Mouse (Mus musculus): ENCODE data around the gene Pqbp1. TPM values are rescaled to one million over a fixed set of nuclear protein-coding genes. Genes with fewer than 3 reads are reported as not detected.

Gene Pqbp1
- polyA plus RNA-seq, 1 experiment from 2014 or later = 214 TPM

DNA sequence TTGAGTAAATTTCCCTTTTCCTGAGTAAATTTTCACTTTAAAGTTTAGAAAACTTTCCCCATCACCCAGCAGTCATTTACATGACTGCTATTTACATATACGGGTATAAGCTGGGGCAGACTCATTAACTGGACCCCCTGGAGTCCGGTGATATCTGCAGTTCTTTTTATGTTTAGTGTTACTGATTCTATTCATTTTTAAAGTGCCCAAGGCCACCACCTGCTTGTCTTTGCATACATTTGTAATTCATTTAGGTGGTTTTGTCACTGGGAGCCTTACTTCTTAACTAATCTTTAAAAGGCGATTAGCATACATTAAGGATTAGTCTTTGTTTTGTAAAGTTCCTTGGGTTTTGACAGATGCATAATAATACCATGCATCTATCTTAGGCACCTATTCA is 29.2 kb downstream of the Pqbp1 start:
- H3K27ac ChIP-seq = no peak overlapping the region
- H3K4me1 ChIP-seq (replicated peaks) = no peaks in the 10 kb centered on the region
- H3K4me3 ChIP-seq = no peak overlapping the region
- H3K4me2 ChIP-seq = no peak overlapping the region
- WGBS = 42% methylated on average over 3 of the region's 3 CpGs
- no peak for ATAC-seq (ENCODE audit: low FRiP score)
- H3K27me3 ChIP-seq = no peaks in the 10 kb centered on the region
- no peaks in the 10 kb centered on the region for H3K9me3 ChIP-seq
- H3K9ac ChIP-seq = no peak overlapping the region
- peaks cover 31% of the 10 kb centered on the region for H3K36me3 ChIP-seq

DNA sequence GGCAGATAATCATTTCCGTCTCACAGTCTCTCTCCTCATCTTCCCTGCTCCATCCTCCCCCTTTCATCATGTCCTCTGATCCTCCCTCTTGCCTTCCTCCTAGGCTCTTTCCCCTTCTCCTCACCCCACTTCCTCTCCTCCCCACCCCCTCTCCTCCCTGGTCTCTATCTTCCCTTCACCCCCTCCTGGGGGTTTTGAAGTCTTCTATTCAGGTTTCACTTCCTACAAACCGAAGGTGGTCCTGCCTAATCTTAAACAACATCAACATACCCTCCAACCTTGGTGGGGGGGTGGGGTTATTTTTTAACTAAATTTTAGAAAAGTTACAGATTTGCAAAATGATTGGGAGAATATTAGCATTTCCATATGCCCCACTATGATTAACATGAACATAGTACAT is 30.6 kb downstream of the Pqbp1 start:
- no peak overlapping the region for H3K4me3 ChIP-seq
- no peaks in the 10 kb centered on the region for H3K4me1 ChIP-seq (replicated peaks)
- H3K9ac ChIP-seq = no peak overlapping the region
- H3K27me3 ChIP-seq = no peaks in the 10 kb centered on the region
- H3K4me2 ChIP-seq = no peak overlapping the region
- peaks cover 21% of the 10 kb centered on the region for H3K36me3 ChIP-seq
- ATAC-seq (ENCODE audit: low FRiP score) = no peak
- 41% methylated on average over 2 of the region's 2 CpGs for WGBS
- H3K9me3 ChIP-seq = no peaks in the 10 kb centered on the region
- H3K27ac ChIP-seq = no peak overlapping the region

DNA sequence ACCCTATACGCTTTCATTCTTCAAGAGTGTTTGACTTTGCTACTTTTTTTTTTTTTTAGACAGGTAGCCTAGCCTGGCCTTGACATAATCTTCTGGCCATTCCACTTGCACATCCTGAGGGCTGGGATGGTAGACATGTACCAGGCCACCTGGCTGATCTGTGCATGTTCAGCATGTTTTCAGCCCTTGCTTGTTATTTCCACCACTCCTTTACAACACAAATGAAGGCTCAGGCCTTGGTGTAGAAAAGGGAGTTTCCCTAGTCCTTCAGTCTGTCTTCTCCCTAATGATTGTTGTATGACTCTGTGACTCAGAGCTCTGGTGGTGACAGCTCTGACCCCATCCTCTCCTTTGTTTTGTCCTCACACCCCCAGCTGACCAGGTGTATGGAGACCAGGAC is 31.9 kb downstream of the Pqbp1 start:
- no peak overlapping the region for H3K4me3 ChIP-seq
- ATAC-seq (ENCODE audit: low FRiP score) = no peak
- H3K9ac ChIP-seq = no peak overlapping the region
- WGBS = 100% methylated on average over 1 of the region's 1 CpGs
- peaks cover 8% of the 10 kb centered on the region for H3K36me3 ChIP-seq
- no peak overlapping the region for H3K27ac ChIP-seq
- no peak overlapping the region for H3K4me2 ChIP-seq
- no peaks in the 10 kb centered on the region for H3K4me1 ChIP-seq (replicated peaks)
- no peaks in the 10 kb centered on the region for H3K27me3 ChIP-seq
- H3K9me3 ChIP-seq = no peaks in the 10 kb centered on the region

DNA sequence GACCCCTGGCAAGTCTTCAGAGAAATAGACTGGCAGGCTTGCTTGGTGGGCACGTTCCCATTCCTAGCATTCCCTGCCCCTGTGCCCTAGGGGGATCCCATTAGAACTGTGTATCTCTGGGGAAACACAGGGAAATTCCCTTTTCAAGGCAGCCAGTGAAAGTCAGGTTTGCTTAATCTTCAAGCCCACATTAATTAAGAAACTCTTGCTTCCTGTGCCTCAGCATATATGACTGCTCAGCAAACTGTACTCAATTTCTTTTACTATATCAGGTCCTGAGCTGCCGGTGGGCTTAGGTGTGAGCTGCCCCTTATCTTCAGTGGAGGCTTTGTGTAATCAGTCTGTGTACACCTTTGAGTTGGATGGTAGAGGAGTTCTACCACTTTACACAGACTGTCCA is 33.3 kb downstream of the Pqbp1 start:
- Histone ChIP-seq H3K27me3 (no peaks in the 10 kb centered on the region), H3K9me3 (no peaks in the 10 kb centered on the region), H3K27ac (no peak overlapping the region), H3K4me2 (no peak overlapping the region), H3K36me3 (peaks cover 7% of the 10 kb centered on the region), H3K4me1 (replicated peaks) (no peaks in the 10 kb centered on the region), H3K4me3 (no peak overlapping the region), H3K9ac (no peak overlapping the region)
- WGBS = 70% methylated on average over 2 of the region's 2 CpGs
- no peak for ATAC-seq (ENCODE audit: low FRiP score)

DNA sequence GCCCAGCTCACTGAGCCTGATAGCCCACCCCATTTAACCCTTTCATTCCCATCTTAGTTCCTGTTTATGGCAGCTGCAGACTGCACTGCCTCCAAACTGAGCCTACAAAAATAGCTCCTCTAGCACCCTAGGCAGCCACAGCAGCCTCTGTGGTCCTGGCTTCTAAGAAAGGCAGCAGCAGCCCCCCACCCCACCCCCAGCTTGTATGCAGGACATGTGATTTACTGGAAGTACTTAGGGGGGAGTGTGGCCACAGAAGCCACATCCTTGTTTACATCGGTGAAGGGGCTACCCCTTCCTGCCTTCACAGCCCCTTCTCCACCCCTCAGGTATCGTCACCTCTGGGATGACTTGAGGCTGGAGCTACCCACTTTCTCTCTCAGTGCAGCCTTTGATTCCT is 33.7 kb downstream of the Pqbp1 start:
- H3K4me1 ChIP-seq (replicated peaks) = no peaks in the 10 kb centered on the region
- H3K4me2 ChIP-seq = no peak overlapping the region
- no peaks in the 10 kb centered on the region for H3K9me3 ChIP-seq
- ATAC-seq (ENCODE audit: low FRiP score) = no peak
- no peak overlapping the region for H3K4me3 ChIP-seq
- no peak overlapping the region for H3K9ac ChIP-seq
- WGBS = 66% methylated on average over 2 of the region's 2 CpGs
- no peaks in the 10 kb centered on the region for H3K27me3 ChIP-seq
- no peak overlapping the region for H3K27ac ChIP-seq
- H3K36me3 ChIP-seq = peaks cover 7% of the 10 kb centered on the region

DNA sequence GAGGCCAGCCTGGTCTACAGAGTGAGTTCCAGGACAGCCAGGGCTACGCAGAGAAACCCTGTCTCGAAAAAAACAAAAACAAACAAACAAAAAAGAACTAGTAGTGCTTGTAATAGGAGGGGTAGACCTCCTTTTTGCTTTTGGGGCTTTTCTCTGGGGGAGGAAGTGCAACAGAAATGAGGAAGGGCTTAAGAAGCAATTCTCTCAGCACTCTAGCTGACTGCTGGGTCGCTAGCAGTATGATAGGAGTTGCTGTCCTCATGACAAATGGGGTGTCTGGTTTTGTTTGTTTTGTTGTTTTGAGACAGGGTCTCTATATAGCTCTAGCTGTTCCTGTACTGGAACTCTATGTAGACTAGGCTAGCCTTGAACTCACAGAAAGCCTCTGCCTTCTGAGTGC is 34.5 kb downstream of the Pqbp1 start:
- no peak for ATAC-seq (ENCODE audit: low FRiP score)
- 79% methylated on average over 3 of the region's 3 CpGs for WGBS
- H3K4me2 ChIP-seq = no peak overlapping the region
- no peak overlapping the region for H3K4me3 ChIP-seq
- H3K27me3 ChIP-seq = no peaks in the 10 kb centered on the region
- no peak overlapping the region for H3K27ac ChIP-seq
- no peaks in the 10 kb centered on the region for H3K9me3 ChIP-seq
- peaks cover 11% of the 10 kb centered on the region for H3K36me3 ChIP-seq
- no peaks in the 10 kb centered on the region for H3K4me1 ChIP-seq (replicated peaks)
- no peak overlapping the region for H3K9ac ChIP-seq

DNA sequence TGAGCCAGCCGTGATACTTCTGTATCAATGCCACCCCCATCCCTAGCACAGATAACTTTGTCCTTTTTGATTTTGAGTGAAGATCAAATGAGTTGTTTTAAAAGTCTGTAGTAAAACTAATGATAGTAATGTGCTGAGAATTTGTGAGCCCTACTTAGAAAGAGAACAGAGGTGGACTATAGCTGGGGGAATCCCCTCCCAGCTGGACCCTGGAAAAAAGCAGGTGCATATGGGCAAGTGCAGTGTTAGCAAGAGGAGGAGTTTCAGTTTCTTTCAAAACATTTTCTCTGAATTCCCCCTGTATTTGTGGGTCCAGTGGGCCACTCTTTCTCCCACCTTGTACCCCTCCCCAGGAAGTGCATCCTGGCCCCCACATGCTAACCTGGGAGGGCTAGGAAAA is 35.9 kb downstream of the Pqbp1 start:
- peaks cover 14% of the 10 kb centered on the region for H3K36me3 ChIP-seq
- H3K4me2 ChIP-seq = no peak overlapping the region
- H3K4me1 ChIP-seq (replicated peaks) = no peaks in the 10 kb centered on the region
- H3K9me3 ChIP-seq = no peaks in the 10 kb centered on the region
- ATAC-seq (ENCODE audit: low FRiP score) = no peak
- H3K9ac ChIP-seq = no peak overlapping the region
- no peak overlapping the region for H3K4me3 ChIP-seq
- 74% methylated on average over 1 of the region's 1 CpGs for WGBS
- H3K27ac ChIP-seq = no peak overlapping the region
- H3K27me3 ChIP-seq = no peaks in the 10 kb centered on the region

DNA sequence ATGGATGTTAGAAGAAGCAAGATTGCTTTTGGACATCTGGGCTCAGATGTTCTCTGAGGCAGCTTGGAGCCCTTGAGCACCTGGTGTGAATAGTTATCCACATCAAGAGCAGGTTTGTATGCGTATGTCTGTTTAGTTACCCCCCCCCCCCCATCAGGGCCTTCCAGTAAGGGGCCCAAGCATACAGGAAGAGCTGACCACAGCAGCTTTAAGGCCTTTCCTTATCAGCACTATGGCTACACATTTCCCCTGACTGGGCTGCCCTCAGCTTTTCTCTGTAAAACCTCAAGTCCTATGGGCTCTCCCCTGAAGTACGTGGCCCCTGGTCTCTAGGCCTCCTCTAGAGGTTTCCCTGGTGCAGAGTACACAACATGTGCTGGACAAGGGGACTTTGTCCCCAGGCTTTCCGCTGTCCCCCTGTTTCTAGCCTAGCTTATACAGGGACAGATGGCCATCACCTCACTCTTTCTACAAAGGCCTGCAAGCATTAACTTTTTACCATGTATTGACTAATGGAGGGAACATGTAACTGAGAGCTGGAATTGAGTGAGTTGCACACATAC is 39.8 kb downstream of the Pqbp1 start:
- H3K36me3 ChIP-seq = peaks cover 10% of the 10 kb centered on the region
- no peak overlapping the region for H3K27ac ChIP-seq
- no peaks in the 10 kb centered on the region for H3K4me1 ChIP-seq (replicated peaks)
- H3K9me3 ChIP-seq = no peaks in the 10 kb centered on the region
- H3K4me3 ChIP-seq = no peak overlapping the region
- no peak for ATAC-seq (ENCODE audit: low FRiP score)
- H3K9ac ChIP-seq = no peak overlapping the region
- WGBS = 84% methylated on average over 3 of the region's 3 CpGs
- no peaks in the 10 kb centered on the region for H3K27me3 ChIP-seq
- H3K4me2 ChIP-seq = no peak overlapping the region

DNA sequence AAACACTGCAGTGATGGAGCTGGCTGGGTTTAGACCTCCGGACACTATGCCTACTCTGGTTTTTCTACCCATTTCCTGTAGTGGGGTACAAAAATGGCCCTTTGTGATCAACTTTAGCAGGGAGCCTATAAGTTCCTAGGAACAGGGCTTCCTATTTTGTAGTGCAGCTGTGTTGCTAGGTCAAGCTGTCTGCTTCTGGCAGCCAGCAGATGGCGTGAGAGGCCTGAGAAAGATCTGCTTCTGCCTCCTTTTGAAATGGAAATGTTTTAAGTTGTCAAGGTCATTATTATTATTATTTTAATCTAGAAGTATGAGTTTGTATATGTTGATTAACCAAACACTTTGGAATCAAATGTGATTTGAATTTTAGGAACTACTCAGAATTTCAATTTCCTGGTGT is 44.5 kb downstream of the Pqbp1 start:
- Histone ChIP-seq H3K9me3 (no peaks in the 10 kb centered on the region), H3K27me3 (no peaks in the 10 kb centered on the region), H3K4me2 (no peak overlapping the region), H3K4me1 (replicated peaks) (no peaks in the 10 kb centered on the region), H3K9ac (no peak overlapping the region), H3K4me3 (no peak overlapping the region), H3K27ac (no peak overlapping the region), H3K36me3 (peaks cover 11% of the 10 kb centered on the region)
- no peak for ATAC-seq (ENCODE audit: low FRiP score)
- 44% methylated on average over 2 of the region's 2 CpGs for WGBS

DNA sequence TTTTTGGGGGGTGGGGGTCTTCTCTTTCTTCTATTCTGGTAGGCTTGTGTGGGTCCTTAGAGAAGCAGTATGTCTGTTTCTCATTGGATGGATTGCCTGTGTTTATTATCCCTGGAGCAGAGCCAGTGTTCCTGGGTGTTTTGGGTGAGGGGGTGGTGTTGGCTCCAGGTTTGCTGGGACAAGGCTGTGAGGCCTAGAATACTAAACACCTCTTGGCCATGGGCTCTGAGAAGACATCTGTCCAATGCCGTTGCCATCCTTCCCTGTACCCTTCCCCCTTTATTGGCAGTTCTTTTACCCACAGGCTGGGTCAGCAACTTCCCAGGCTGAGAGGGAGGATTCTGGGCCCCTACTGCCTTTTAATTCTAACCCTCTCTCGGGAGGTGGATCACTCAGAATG is 51.2 kb downstream of the Pqbp1 start:
- Histone ChIP-seq H3K4me1 (replicated peaks) (peaks cover 28% of the 10 kb centered on the region), H3K36me3 (peaks cover 4% of the 10 kb centered on the region; the same call in 1 of the 2 replicates), H3K27me3 (no peaks in the 10 kb centered on the region), H3K4me2 (no peak overlapping the region), H3K4me3 (no peak overlapping the region), H3K9me3 (no peaks in the 10 kb centered on the region), H3K27ac (no peak overlapping the region), H3K9ac (no peak overlapping the region)
- peak; percentile 61 for ATAC-seq (ENCODE audit: low FRiP score)
- 59% methylated on average over 2 of the region's 2 CpGs for WGBS

Other genes starting within 250 kb of the Pqbp1 start
- 1.4 and 1.8 TPM in 2 replicates for gene Prickle3, start 242.0 kb downstream of the Pqbp1 start, polyA plus RNA-seq (2015; fragmentation: Nextera tagmentation; extraction: Ambion mirVana)
- 23.8 and 25.1 TPM in 2 replicates for gene Plp2, start 227.9 kb downstream of the Pqbp1 start, polyA plus RNA-seq (2015; fragmentation: Nextera tagmentation; extraction: Ambion mirVana)
- 0.09 TPM in 1 of 2 replicates, not detected in the other for gene Magix, start 218.0 kb downstream of the Pqbp1 start, polyA plus RNA-seq (2015; fragmentation: Nextera tagmentation; extraction: Ambion mirVana)
- 43.0 and 46.3 TPM in 2 replicates for gene Gpkow, start 202.1 kb downstream of the Pqbp1 start, polyA plus RNA-seq (2015; fragmentation: Nextera tagmentation; extraction: Ambion mirVana)
- gene Wdr45, start 184.9 kb downstream of the Pqbp1 start, polyA plus RNA-seq (2015; fragmentation: Nextera tagmentation; extraction: Ambion mirVana) = 32.2 and 32.4 TPM in 2 replicates
- 0.60 TPM in 1 of 2 replicates, not detected in the other for gene Gm45208, start 177.0 kb downstream of the Pqbp1 start, polyA plus RNA-seq (2015; fragmentation: Nextera tagmentation; extraction: Ambion mirVana)
- gene Praf2, start 170.8 kb downstream of the Pqbp1 start, polyA plus RNA-seq (2015; fragmentation: Nextera tagmentation; extraction: Ambion mirVana) = 113 TPM in 2 replicates
- gene Ccdc120, start 148.4 kb downstream of the Pqbp1 start, polyA plus RNA-seq (2015; fragmentation: Nextera tagmentation; extraction: Ambion mirVana) = 53.9 and 55.5 TPM in 2 replicates
- 24.8 and 25.5 TPM in 2 replicates for gene Tfe3, start 136.7 kb downstream of the Pqbp1 start, polyA plus RNA-seq (2015; fragmentation: Nextera tagmentation; extraction: Ambion mirVana)
- 73.9 and 77.7 TPM in 2 replicates for gene Gripap1, start 109.5 kb downstream of the Pqbp1 start, polyA plus RNA-seq (2015; fragmentation: Nextera tagmentation; extraction: Ambion mirVana)
- 2.5 and 3.0 TPM in 2 replicates for gene Kcnd1, start 77.0 kb downstream of the Pqbp1 start, polyA plus RNA-seq (2015; fragmentation: Nextera tagmentation; extraction: Ambion mirVana)
- gene Otud5, start 57.9 kb downstream of the Pqbp1 start, polyA plus RNA-seq (2015; fragmentation: Nextera tagmentation; extraction: Ambion mirVana) = 44.2 and 48.3 TPM in 2 replicates
- 16.0 and 18.7 TPM in 2 replicates for gene Pim2, start 21.0 kb downstream of the Pqbp1 start, polyA plus RNA-seq (2015; fragmentation: Nextera tagmentation; extraction: Ambion mirVana)
- 40.9 and 42.3 TPM in 2 replicates for gene Slc35a2, start 15.2 kb downstream of the Pqbp1 start, polyA plus RNA-seq (2015; fragmentation: Nextera tagmentation; extraction: Ambion mirVana)
- gene Timm17b, start 88 bp upstream of the Pqbp1 start, polyA plus RNA-seq (2015; fragmentation: Nextera tagmentation; extraction: Ambion mirVana) = 159 and 162 TPM in 2 replicates
- gene Gm10491, start 8.6 kb upstream of the Pqbp1 start, polyA plus RNA-seq (2015; fragmentation: Nextera tagmentation; extraction: Ambion mirVana) = not detected in 2 replicates
- not detected in 2 replicates for gene Gm10490, start 10.3 kb upstream of the Pqbp1 start, polyA plus RNA-seq (2015; fragmentation: Nextera tagmentation; extraction: Ambion mirVana)
- 223 and 225 TPM in 2 replicates for gene Pcsk1n, start 20.6 kb upstream of the Pqbp1 start, polyA plus RNA-seq (2015; fragmentation: Nextera tagmentation; extraction: Ambion mirVana)
- gene Eras, start 29.3 kb upstream of the Pqbp1 start, polyA plus RNA-seq (2015; fragmentation: Nextera tagmentation; extraction: Ambion mirVana) = 0.16 TPM in 1 of 2 replicates, not detected in the other
- gene Hdac6, start 48.6 kb upstream of the Pqbp1 start, polyA plus RNA-seq (2015; fragmentation: Nextera tagmentation; extraction: Ambion mirVana) = 65.1 and 66.1 TPM in 2 replicates
- 0.23 and 0.29 TPM in 2 replicates for gene Gata1, start 78.8 kb upstream of the Pqbp1 start, polyA plus RNA-seq (2015; fragmentation: Nextera tagmentation; extraction: Ambion mirVana)
- gene Glod5, start 119.2 kb upstream of the Pqbp1 start, polyA plus RNA-seq (2015; fragmentation: Nextera tagmentation; extraction: Ambion mirVana) = 0.31 and 0.53 TPM in 2 replicates
- 39.9 and 40.8 TPM in 2 replicates for gene Suv39h1, start 175.5 kb upstream of the Pqbp1 start, polyA plus RNA-seq (2015; fragmentation: Nextera tagmentation; extraction: Ambion mirVana)
- 0.12 and 0.18 TPM in 2 replicates for gene Was, start 191.2 kb upstream of the Pqbp1 start, polyA plus RNA-seq (2015; fragmentation: Nextera tagmentation; extraction: Ambion mirVana)
- gene Wdr13, start 233.6 kb upstream of the Pqbp1 start, polyA plus RNA-seq (2015; fragmentation: Nextera tagmentation; extraction: Ambion mirVana) = 58.5 and 60.9 TPM in 2 replicates
- gene Rbm3, start 246.6 kb upstream of the Pqbp1 start, polyA plus RNA-seq (2015; fragmentation: Nextera tagmentation; extraction: Ambion mirVana) = 336 and 358 TPM in 2 replicates

All from hindbrain, embryonic 13.5 days (tissue).